Comparison of ENCODE assay signal across 29 mouse cellular contexts in the genomic region with DNA sequence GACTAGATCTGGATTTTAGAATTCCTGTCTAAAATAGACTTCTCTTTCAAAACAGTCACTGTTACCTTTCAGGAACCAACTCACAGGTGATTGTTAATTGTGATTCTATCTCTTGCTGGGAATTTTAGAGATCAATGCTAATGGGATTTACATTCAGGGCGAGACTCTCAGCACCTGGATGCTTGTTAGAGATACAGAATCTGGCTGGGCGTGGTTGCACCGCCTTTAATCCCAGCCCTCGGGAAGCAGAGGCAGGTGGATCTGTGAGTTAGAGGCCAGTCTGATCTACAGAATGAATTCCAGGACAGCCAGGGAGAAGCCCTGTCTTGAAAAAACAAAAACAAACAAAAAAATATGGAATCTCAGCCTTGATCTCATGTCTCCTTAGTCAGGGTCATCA. TPM values are rescaled to one million over a fixed set of nuclear protein-coding genes. Genes with fewer than 3 reads are reported as not detected.
DNase-seq lines count a peak whose midpoint lies in the region; ATAC-seq and TF ChIP-seq lines count a peak whose summit lies in the region.
"Had no signal": no experiment of that assay in that cellular context is flagged by ENCODE, and none has a peak within 500 bp of the region (broad histone marks: within the 10 kb centered on the region; RNA-seq: fewer than 3 reads in every experiment).

No protein-coding gene starts in this region.

- peaks cover 20% of the 10 kb centered on the region for H3K4me1 ChIP-seq in liver, postnatal 0 days (ENCODE audit: insufficient read depth)
- peaks cover 11 to 14% of the 10 kb centered on the region in 2 experiments for H3K4me1 ChIP-seq in ES-E14 (ENCODE audit: control insufficient read depth in 2 of 2, insufficient read depth in 2 of 2, low read length in 2 of 2, poor library complexity in 1 of 2)
- H3K4me1 ChIP-seq: embryonic facial prominence, embryonic 12.5 days; forebrain, embryonic 13.5 days had no signal

- 72% methylated on average over 4 of the region's 4 CpGs for WGBS in liver, postnatal 0 days (ENCODE audit: insufficient replicate concordance)

- no peak overlapping the region for H3K9ac ChIP-seq in liver, postnatal 0 days (replicated peaks)
- no peak overlapping the region for H3K9ac ChIP-seq in ES-E14 (ENCODE audit: insufficient read depth, low read depth, low read length, poor library complexity, severe bottlenecking)
- H3K9ac ChIP-seq: embryonic facial prominence, embryonic 12.5 days; forebrain, embryonic 13.5 days; forebrain, embryonic 15.5 days; forebrain, postnatal 0 days had no signal

- H3K4me3 ChIP-seq in liver, postnatal 0 days (ENCODE audit: low read depth, low read length) = no peak overlapping the region
- peak overlapping the region in 1 of 2 experiments; percentile 16; a peak in 1 of 4 replicates for H3K4me3 ChIP-seq in ES-E14 (ENCODE audit: insufficient read depth in 1 of 2, low read depth in 1 of 2, low read length in 2 of 2, poor library complexity in 1 of 2, severe bottlenecking in 1 of 2)
- H3K4me3 ChIP-seq: embryonic facial prominence, embryonic 10.5 days; embryonic facial prominence, embryonic 12.5 days; forebrain, embryonic 13.5 days; forebrain, embryonic 15.5 days had no signal

- no peak overlapping the region for H3K27ac ChIP-seq in liver, postnatal 0 days (ENCODE audit: low read depth)
- peak overlapping the region; percentile 63 for H3K27ac ChIP-seq in ES-E14 (ENCODE audit: insufficient read depth, low read depth, low read length, poor library complexity, severe bottlenecking)
- H3K27ac ChIP-seq: embryonic facial prominence, embryonic 10.5 days; embryonic facial prominence, embryonic 12.5 days; forebrain, embryonic 13.5 days; forebrain, embryonic 15.5 days had no signal

- ATAC-seq in liver, postnatal 0 days = no peak
- ATAC-seq: forebrain, embryonic 13.5 days; forebrain, embryonic 15.5 days; forebrain, postnatal 0 days had no signal

- no peaks in the 10 kb centered on the region for H3K36me3 ChIP-seq in liver, postnatal 0 days (replicated peaks; ENCODE audit: insufficient read depth, low read length)
- no peaks in the 10 kb centered on the region for H3K36me3 ChIP-seq in ES-E14 (ENCODE audit: control insufficient read depth, insufficient read depth, low read length, poor library complexity, severe bottlenecking)
- H3K36me3 ChIP-seq: embryonic facial prominence, embryonic 10.5 days; embryonic facial prominence, embryonic 12.5 days; forebrain, embryonic 15.5 days had no signal

- no peak overlapping the region for H3K4me2 ChIP-seq in liver, postnatal 0 days (ENCODE audit: low read depth, low read length)
- H3K4me2 ChIP-seq: embryonic facial prominence, embryonic 12.5 days; forebrain, embryonic 13.5 days; forebrain, embryonic 15.5 days had no signal

- H3K27me3 ChIP-seq in liver, postnatal 0 days (ENCODE audit: insufficient read depth, low read length) = no peaks in the 10 kb centered on the region
- H3K27me3 ChIP-seq: embryonic facial prominence, embryonic 12.5 days; forebrain, embryonic 13.5 days; forebrain, embryonic 15.5 days had no signal

- intact Hi-C loops in left cerebral cortex, postnatal 36 days (cut with DNase I) = no loop called here

- no peak for TF ChIP-seq CTCF in liver, postnatal 0 days (IDR thresholded peaks at IDR 0.05; ENCODE audit: low read depth)

- in situ Hi-C loops in ES-E14 (cut with MboI; ENCODE audit: low sequenced_read_pairs in 2 of 2, unreplicated experiment in 2 of 2) = no loop called here

- no peaks in the 10 kb centered on the region for H3K9me3 ChIP-seq in liver, postnatal 0 days (ENCODE audit: low read length)
- H3K9me3 ChIP-seq in ES-E14 (ENCODE audit: control insufficient read depth, insufficient read depth, low read depth, low read length) = no peaks in the 10 kb centered on the region
- H3K9me3 ChIP-seq: embryonic facial prominence, embryonic 10.5 days; embryonic facial prominence, embryonic 12.5 days; forebrain, embryonic 13.5 days; forebrain, embryonic 15.5 days had no signal

- TF ChIP-seq EP300 in liver, postnatal 0 days (IDR thresholded peaks at IDR 0.05; ENCODE audit: low read depth) = no peak

- DNase-seq in liver = peak; percentile 34
- DNase-seq in liver, postnatal 0 days = no peak
- peak; percentile 88 for DNase-seq in ES-CJ7 (ENCODE audit: low read depth, low spot score)
- DNase-seq in ES-E14 (ENCODE audit: low read depth, low spot score) = no peak
- DNase-seq in ZHBTc4 (ENCODE audit: low read depth, low spot score) = peak; percentile 92
- DNase-seq in natural killer cell, adult 2 months (ENCODE audit: low spot score in 2 of 2) = no peak
- DNase-seq in left cerebral cortex, postnatal 36 days (ENCODE audit: low spot score in 2 of 2) = no peak
- DNase-seq in cerebellum, postnatal 4 days (ENCODE audit: low spot score in 2 of 2) = no peak
- DNase-seq: adrenal gland, adult 2 months; adrenal gland, postnatal 10 days; adrenal gland, postnatal 25 days; cerebellum, adult 11 months; cerebellum, adult 18-20 months; cerebellum, adult 8-10 months; cerebellum, adult 9-11 months; cerebellum, postnatal 14 days; cerebellum, postnatal 36 days; forebrain, postnatal 0 days had no signal

TF ChIP-seq in ES-E14, 5 proteins besides CTCF, POLR2A, EP300 and RAD21:
- TF ChIP-seq CHD2 (IDR thresholded peaks at IDR 0.05; ENCODE audit: low read depth, low read length) = no peak
- TF ChIP-seq ZC3H11A (IDR thresholded peaks at IDR 0.05; ENCODE audit: borderline replicate concordance, low read depth, low read length) = no peak
- TF ChIP-seq ZNF384 (IDR thresholded peaks at IDR 0.05; ENCODE audit: low read depth, low read length) = no peak
- no peak for TF ChIP-seq HCFC1 (IDR thresholded peaks at IDR 0.05; ENCODE audit: borderline replicate concordance, insufficient read depth, low read length)
- no peak for TF ChIP-seq MAFK (IDR thresholded peaks at IDR 0.05; ENCODE audit: insufficient read depth, low read depth, low read length)

RNA-seq across cellular contexts. Expression of gene 1700024P04Rik, which starts 32.3 kb away (rescaled TPM):
- not detected in 2 replicates for polyA plus RNA-seq in liver, postnatal 0 days (2015; fragmentation: Nextera tagmentation; extraction: Ambion mirVana)
- total RNA-seq in ES-E14 (2012; rRNA removed) = not detected in 2 replicates
- not detected for total RNA-seq in left cerebral cortex, postnatal 36 days (2021)
- total RNA-seq: adrenal gland, adult 2 months; adrenal gland, postnatal 10 days; adrenal gland, postnatal 25 days; adrenal gland, postnatal 4 days; forebrain, postnatal 0 days; MEL had no signal
- polyA plus RNA-seq: adrenal gland, adult 2 months; brain, embryonic 14.5 days; C2C12; cortical plate, adult 2 months; embryonic facial prominence, embryonic 10.5 days; embryonic facial prominence, embryonic 12.5 days; embryonic facial prominence, embryonic 14.5 days; forebrain, embryonic 11.5 days; forebrain, embryonic 13.5 days; forebrain, embryonic 15.5 days; forebrain, postnatal 0 days had no signal

Comparison
In these comparisons a context has a peak if more than half of its experiments do, and no peak if none do; other contexts are left out.
1. DNase-seq: peak in liver (single experiment), ES-CJ7 (single experiment) and ZHBTc4 (single experiment); none in liver, postnatal 0 days (single experiment), ES-E14 (single experiment), natural killer cell, adult 2 months (0 of 2), left cerebral cortex, postnatal 36 days (0 of 2) and cerebellum, postnatal 4 days (0 of 2).